In the genomic region with DNA sequence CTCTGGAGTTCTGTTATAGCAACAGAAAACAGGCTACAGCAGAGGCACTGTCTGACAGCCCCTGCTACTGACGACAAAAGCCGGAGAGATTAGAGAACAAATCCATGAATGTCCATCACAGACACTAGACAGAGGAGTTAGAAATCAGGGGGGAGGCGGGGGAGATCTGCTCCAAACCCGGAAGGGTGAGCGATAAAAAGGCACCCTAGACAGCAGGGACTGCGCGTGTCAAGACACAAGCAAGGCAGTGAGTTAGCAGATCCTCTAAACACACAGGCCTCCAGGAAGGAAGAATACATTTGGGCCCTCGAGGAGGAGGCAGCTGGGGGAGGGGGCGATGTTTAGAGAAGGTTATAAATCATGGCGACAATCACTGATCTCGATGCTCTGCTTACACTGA, we compare ENCODE assay signal across 9 mouse cellular contexts. TPM values are rescaled to one million over a fixed set of nuclear protein-coding genes. Genes with fewer than 3 reads are reported as not detected.
A peak's percentile ranks its signal among the peaks of the same experiment; 100 is the strongest.
DNase-seq lines count a peak whose midpoint lies in the region; ATAC-seq and TF ChIP-seq lines count a peak whose summit lies in the region.
"Had no signal": no experiment of that assay in that cellular context is flagged by ENCODE, and none has a peak within 500 bp of the region (broad histone marks: within the 10 kb centered on the region; RNA-seq: fewer than 3 reads in every experiment).

No protein-coding gene starts in this region.

- peak overlapping the region; percentile 15; the same call in 1 of the 2 replicates for H3K4me2 ChIP-seq in heart, embryonic 16.5 days (ENCODE audit: low read depth, low read length)
- H3K4me2 ChIP-seq in hindbrain, embryonic 16.5 days (ENCODE audit: low read length) = no peak overlapping the region

- no peak for ATAC-seq in heart, embryonic 16.5 days (replicated peaks; ENCODE audit: extremely low read depth, insufficient read depth, low FRiP score)
- peak; percentile 30 for ATAC-seq in hindbrain, embryonic 16.5 days

- H3K4me1 ChIP-seq in heart, embryonic 16.5 days (ENCODE audit: control insufficient read depth, insufficient read depth, low read length) = peaks cover 8% of the 10 kb centered on the region
- no peaks in the 10 kb centered on the region for H3K4me1 ChIP-seq in hindbrain, embryonic 16.5 days (ENCODE audit: control insufficient read depth, insufficient read depth, low read depth, low read length)
- H3K4me1 ChIP-seq in small intestine, adult 2 months (ENCODE audit: control insufficient read depth, insufficient read depth, insufficient read length, low read length) = peaks cover under 1% of the 10 kb centered on the region; the same call in 1 of the 2 replicates

- H3K27me3 ChIP-seq in heart, embryonic 16.5 days (ENCODE audit: control insufficient read depth, insufficient read depth, low read length) = no peaks in the 10 kb centered on the region
- no peaks in the 10 kb centered on the region for H3K27me3 ChIP-seq in hindbrain, embryonic 16.5 days (replicated peaks; ENCODE audit: control insufficient read depth, insufficient read depth, low read length)
- H3K27me3 ChIP-seq in small intestine, adult 2 months (ENCODE audit: control insufficient read depth, insufficient read depth, low read length) = no peaks in the 10 kb centered on the region
- H3K27me3 ChIP-seq: CH12.LX had no signal

- H3K9ac ChIP-seq in heart, embryonic 16.5 days (ENCODE audit: low read length) = peak overlapping the region; percentile 15; the same call in 1 of the 2 replicates
- H3K9ac ChIP-seq in hindbrain, embryonic 16.5 days (ENCODE audit: low read depth, low read length) = no peak overlapping the region

- peak overlapping the region; percentile 77 for H3K27ac ChIP-seq in heart, embryonic 16.5 days (ENCODE audit: low read length)
- H3K27ac ChIP-seq in hindbrain, embryonic 16.5 days (ENCODE audit: low read depth, low read length) = no peak overlapping the region
- peak overlapping the region; percentile 27; the same call in 1 of the 2 replicates for H3K27ac ChIP-seq in small intestine, adult 2 months (ENCODE audit: insufficient read depth, low read depth, low read length)

- no peak overlapping the region for H3K4me3 ChIP-seq in heart, embryonic 16.5 days (ENCODE audit: low read length)
- no peak overlapping the region for H3K4me3 ChIP-seq in hindbrain, embryonic 16.5 days (ENCODE audit: low read length)
- no peak overlapping the region for H3K4me3 ChIP-seq in small intestine, adult 2 months (ENCODE audit: low read depth, low read length)

- H3K36me3 ChIP-seq in heart, embryonic 16.5 days (ENCODE audit: control insufficient read depth, insufficient read depth) = no peaks in the 10 kb centered on the region
- H3K36me3 ChIP-seq in hindbrain, embryonic 16.5 days (ENCODE audit: control insufficient read depth, insufficient read depth, low read length) = no peaks in the 10 kb centered on the region
- no peaks in the 10 kb centered on the region for H3K36me3 ChIP-seq in small intestine, adult 2 months (ENCODE audit: control insufficient read depth, insufficient read depth, low read length)

- no peak for TF ChIP-seq CTCF in small intestine, adult 2 months (IDR thresholded peaks at IDR 0.05; ENCODE audit: extremely low read depth, insufficient read length, insufficient replicate concordance, low read depth, low read length)

- TF ChIP-seq POLR2A in small intestine, adult 2 months (IDR thresholded peaks at IDR 0.05; ENCODE audit: low read depth, low read length) = no peak

- WGBS in heart, embryonic 16.5 days = 23% methylated on average over 11 of the region's 11 CpGs
- 38% methylated on average over 11 of the region's 11 CpGs for WGBS in hindbrain, embryonic 16.5 days
- WGBS in small intestine, adult 2 months = 43% methylated on average over 11 of the region's 11 CpGs

- no peak for DNase-seq in heart, adult 8-10 months (ENCODE audit: low spot score)
- peak; percentile 10 to 31 for DNase-seq in lung, postnatal 4 days
- DNase-seq in lung, adult 18-20 months = no peak
- no peak for DNase-seq in frontal cortex, postnatal 36 days (ENCODE audit: low spot score in 2 of 2)
- DNase-seq in left cerebral cortex, adult 11 months (ENCODE audit: low spot score) = no peak

- H3K9me3 ChIP-seq in heart, embryonic 16.5 days (replicated peaks; ENCODE audit: control insufficient read depth, low read length) = no peaks in the 10 kb centered on the region; the same call in 1 of the 2 replicates
- H3K9me3 ChIP-seq in hindbrain, embryonic 16.5 days (ENCODE audit: control insufficient read depth, low read length) = no peaks in the 10 kb centered on the region

RNA-seq across cellular contexts. Expression of a gene that starts 36.6 kb away (rescaled TPM):
- polyA plus RNA-seq in heart, embryonic 16.5 days (2015; fragmentation: Nextera tagmentation; extraction: Ambion mirVana) = 953 and 1,062 TPM in 2 replicates
- total RNA-seq in heart, adult 8-10 months (2022) = 10 to 100 TPM; 52.4 to 76.5 (median 66.3) TPM
- 683 and 688 TPM in 2 replicates for polyA plus RNA-seq in hindbrain, embryonic 16.5 days (2015; fragmentation: Nextera tagmentation; extraction: Ambion mirVana)
- polyA plus RNA-seq in small intestine, adult 2 months (2012; rRNA removed) = 329 and 401 TPM in 2 replicates

RNA-seq across cellular contexts. Expression of a gene that starts 39.8 kb away (rescaled TPM):
- 7.3 and 8.1 TPM in 2 replicates for polyA plus RNA-seq in heart, embryonic 16.5 days (2015; fragmentation: Nextera tagmentation; extraction: Ambion mirVana)
- 10 to 100 TPM in 2 of 4 experiments, 1 to 10 TPM in 2; 8.4 to 13.3 (median 10.8) TPM for total RNA-seq in heart, adult 8-10 months (2022)
- polyA plus RNA-seq in hindbrain, embryonic 16.5 days (2015; fragmentation: Nextera tagmentation; extraction: Ambion mirVana) = 12.2 and 13.9 TPM in 2 replicates
- polyA plus RNA-seq in small intestine, adult 2 months (2012; rRNA removed) = 1.1 and 2.0 TPM in 2 replicates

Comparison
In these comparisons a context has a peak if more than half of its experiments do, and no peak if none do; other contexts are left out.
1. DNase-seq: peak in lung, postnatal 4 days (2 of 2); none in heart, adult 8-10 months (single experiment), lung, adult 18-20 months (0 of 2), frontal cortex, postnatal 36 days (0 of 2) and left cerebral cortex, adult 11 months (single experiment).